Mouse (Mus musculus): Measurements from ENCODE around the gene Slc25a44.

The Slc25a44 gene

GRCm38 (mm10) chr3:88424605-88425329 is at the start of gene Slc25a44:
Gene Slc25a44 (minus strand): TSS chr3:88425139.
- DNase-seq (ENCODE audit: extremely low spot score): peak; percentile 90

GRCm38 (mm10) chr3:88473571-88473970 is 48.6 kb upstream of the Slc25a44 start:
- no peak for DNase-seq (ENCODE audit: extremely low spot score)

GRCm38 (mm10) chr3:88473020-88473419 is 48.1 kb upstream of the Slc25a44 start:
- no peak for DNase-seq (ENCODE audit: extremely low spot score)

GRCm38 (mm10) chr3:88470943-88471479 is 46.1 kb upstream of the Slc25a44 start:
- DNase-seq (ENCODE audit: extremely low spot score): no peak

- no peak for DNase-seq (ENCODE audit: extremely low spot score)
Observed at GRCm38 (mm10) chr3:88469466-88469865, 44.5 kb upstream of the Slc25a44 start.

- peak; percentile 86 for DNase-seq (ENCODE audit: extremely low spot score)
Observed at GRCm38 (mm10) chr3:88467116-88467824, 42.3 kb upstream of the Slc25a44 start.

GRCm38 (mm10) chr3:88465127-88465526 is 40.2 kb upstream of the Slc25a44 start:
- no peak for DNase-seq (ENCODE audit: extremely low spot score)

GRCm38 (mm10) chr3:88464425-88464824 is 39.5 kb upstream of the Slc25a44 start:
- DNase-seq (ENCODE audit: extremely low spot score): no peak

- no peak for DNase-seq (ENCODE audit: extremely low spot score)
Observed at GRCm38 (mm10) chr3:88460983-88461696, 36.2 kb upstream of the Slc25a44 start, which contains the start of gene Sema4a. Gene Sema4a (minus strand): TSS chr3:88461182.

GRCm38 (mm10) chr3:88460029-88460428 is 35.1 kb upstream of the Slc25a44 start:
- DNase-seq (ENCODE audit: extremely low spot score): no peak

- DNase-seq (ENCODE audit: extremely low spot score): peak; percentile 39
Observed at GRCm38 (mm10) chr3:88458778-88459219, 33.9 kb upstream of the Slc25a44 start.

- no peak for DNase-seq (ENCODE audit: extremely low spot score)
Observed at GRCm38 (mm10) chr3:88456746-88457532, 32.0 kb upstream of the Slc25a44 start.

- DNase-seq (ENCODE audit: extremely low spot score): no peak
Observed at GRCm38 (mm10) chr3:88456313-88456712, 31.4 kb upstream of the Slc25a44 start.

GRCm38 (mm10) chr3:88455588-88456264 is 30.8 kb upstream of the Slc25a44 start:
- no peak for DNase-seq (ENCODE audit: extremely low spot score)

GRCm38 (mm10) chr3:88454762-88455587 is 30.0 kb upstream of the Slc25a44 start:
- DNase-seq (ENCODE audit: extremely low spot score): no peak

GRCm38 (mm10) chr3:88453986-88454385 is 29.0 kb upstream of the Slc25a44 start:
- DNase-seq (ENCODE audit: extremely low spot score): no peak

GRCm38 (mm10) chr3:88453369-88453768 is 28.4 kb upstream of the Slc25a44 start:
- DNase-seq (ENCODE audit: extremely low spot score): no peak

GRCm38 (mm10) chr3:88452716-88453115 is 27.8 kb upstream of the Slc25a44 start:
- no peak for DNase-seq (ENCODE audit: extremely low spot score)

- no peak for DNase-seq (ENCODE audit: extremely low spot score)
Observed at GRCm38 (mm10) chr3:88452246-88452645, 27.3 kb upstream of the Slc25a44 start.
